Mouse (Mus musculus): ENCODE measurements around the gene St6galnac6.

DNA sequence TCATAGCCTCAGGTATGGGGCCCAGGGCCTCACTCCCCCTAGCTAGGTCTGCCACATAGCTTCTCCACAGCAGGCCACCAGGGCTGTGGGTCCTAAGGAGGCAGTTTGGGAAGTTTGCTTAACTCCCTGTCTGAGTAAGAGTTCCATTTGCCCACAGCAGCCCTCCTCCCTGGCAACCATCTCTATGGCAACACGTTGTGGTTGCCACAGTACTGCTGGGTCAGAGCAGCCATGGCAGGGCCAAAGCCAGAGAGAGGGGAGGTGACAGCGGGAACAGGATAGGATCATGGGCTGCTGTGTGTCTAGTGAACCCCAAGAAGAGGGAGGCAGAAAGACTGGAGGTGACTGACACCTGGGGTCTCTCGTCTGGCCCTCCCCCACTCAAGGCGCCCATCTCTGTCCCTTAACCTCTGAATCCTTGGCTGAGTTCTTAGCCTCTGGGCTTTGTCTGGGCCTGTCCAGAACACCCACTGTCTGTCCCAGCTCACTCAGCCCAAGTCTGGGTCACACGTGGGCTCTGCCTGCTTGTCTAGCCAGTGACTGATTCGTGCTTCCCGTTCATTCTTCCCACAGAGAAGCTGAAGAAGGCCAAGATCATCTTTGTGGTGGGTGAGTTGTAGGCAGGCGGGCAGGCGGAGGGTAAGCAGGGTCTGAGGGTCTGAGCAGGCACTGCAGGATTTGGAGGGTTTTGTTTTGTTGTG, 29.9 kb downstream of the St6galnac6 start:
- TF ChIP-seq CTCF (IDR thresholded peaks at IDR 0.05; ENCODE audit: extremely low read depth, insufficient read depth, insufficient read length, insufficient replicate concordance) (no peak), POLR2A (IDR thresholded peaks at IDR 0.05; ENCODE audit: low read depth, low read length) (no peak)

All from spleen, adult 2 months (tissue).